Mouse (Mus musculus) frontal cortex, postnatal 14 days (tissue): Measurements from ENCODE around the gene Gmds.

Source experiments
- DNase-seq, 2 experiments: peaks; one replicate each; pipeline ENCODE4 v3.0.0; 2022; ENCODE audit warnings: low spot score in 2 of 2

The Gmds gene

DNA sequence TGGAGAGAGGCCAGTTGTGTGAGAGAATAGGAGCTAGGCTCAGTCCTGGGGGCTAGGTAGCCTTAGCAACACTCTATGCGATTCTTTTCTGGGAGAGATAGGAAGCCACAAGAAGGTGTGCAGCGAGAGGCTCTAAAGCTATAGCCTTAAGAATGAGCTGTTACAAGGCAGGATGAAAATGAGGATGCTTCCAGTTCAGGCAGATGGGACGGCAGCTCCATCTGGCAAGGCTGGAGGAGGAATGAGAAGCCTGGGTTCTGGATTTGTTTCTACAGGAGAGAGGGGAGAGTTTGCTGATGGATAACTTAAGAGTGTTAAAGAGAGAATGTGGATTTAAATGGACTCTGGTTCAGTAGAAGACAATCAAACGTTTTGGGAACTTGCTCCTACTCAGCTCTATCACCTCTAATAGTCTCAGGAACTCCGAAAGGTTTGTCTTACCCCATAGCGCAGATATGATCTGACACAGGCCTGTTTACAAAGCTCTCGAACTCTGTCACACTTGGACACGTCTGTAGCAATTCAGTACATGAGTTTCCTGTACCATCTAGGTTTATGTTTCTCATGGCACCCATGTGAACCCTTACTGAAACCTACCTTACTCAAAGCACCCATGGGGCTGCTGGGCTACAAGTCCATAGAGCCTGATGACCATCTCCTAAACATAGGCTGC lies 459.6 kb downstream of the Gmds start:
- no peak for DNase-seq

DNA sequence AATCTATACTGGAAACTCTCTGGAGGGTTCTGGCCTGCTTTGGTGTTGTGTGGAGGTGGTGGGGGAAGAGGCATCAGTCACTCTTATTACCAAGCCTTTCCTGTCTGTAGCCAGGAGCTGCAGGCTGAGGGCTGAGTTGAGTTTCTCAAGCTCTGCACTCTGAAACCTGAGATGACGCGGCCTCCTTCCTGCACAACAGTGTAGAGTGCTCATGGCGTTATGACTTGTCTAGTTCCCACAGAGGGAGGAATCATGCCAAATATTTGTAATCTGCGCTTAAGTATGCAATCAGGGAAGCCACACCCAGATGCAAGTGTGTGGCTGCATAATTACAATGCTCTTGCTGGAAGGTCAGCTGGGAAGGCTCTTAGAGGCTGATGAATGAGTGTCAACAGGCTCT lies 461.5 kb downstream of the Gmds start:
- no peak for DNase-seq

DNA sequence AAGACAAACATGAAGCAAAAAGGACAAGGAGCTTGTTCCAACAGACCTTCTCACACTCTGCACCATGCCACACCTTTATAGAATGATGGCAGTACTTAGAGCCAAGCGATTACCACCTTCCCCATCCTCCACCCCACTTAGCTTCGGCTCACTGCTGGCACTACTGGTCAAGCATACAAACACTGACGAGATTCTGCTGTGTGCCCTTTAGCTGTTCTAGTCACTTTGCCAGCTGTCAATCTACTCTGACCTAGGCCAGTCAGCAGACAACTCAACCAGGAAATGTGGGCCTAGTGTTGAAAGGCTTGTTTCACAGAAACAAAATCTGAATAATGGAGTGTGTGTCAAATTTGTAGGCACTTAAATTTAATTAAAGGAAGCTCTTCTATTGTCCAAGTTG lies 464.1 kb downstream of the Gmds start:
- no peak for DNase-seq

DNA sequence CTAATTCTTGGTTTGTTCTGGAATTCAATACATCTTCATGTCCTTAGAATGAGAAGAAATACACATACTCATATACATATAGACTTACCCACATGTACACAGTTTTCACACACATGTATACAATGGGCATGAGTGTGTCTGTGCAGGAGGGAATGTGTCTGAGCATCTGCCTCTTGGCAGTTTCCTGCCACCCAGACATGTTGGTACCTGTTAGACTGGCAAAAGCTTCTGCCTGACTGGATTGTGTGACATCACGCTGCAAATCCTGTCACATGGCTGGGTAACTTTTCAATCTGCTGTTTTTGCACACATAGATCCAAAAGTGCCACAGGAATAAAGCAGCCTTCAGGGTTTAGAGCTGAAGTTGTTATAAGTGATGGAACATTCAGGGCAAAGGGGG lies 465.3 kb downstream of the Gmds start:
- DNase-seq: no peak

DNA sequence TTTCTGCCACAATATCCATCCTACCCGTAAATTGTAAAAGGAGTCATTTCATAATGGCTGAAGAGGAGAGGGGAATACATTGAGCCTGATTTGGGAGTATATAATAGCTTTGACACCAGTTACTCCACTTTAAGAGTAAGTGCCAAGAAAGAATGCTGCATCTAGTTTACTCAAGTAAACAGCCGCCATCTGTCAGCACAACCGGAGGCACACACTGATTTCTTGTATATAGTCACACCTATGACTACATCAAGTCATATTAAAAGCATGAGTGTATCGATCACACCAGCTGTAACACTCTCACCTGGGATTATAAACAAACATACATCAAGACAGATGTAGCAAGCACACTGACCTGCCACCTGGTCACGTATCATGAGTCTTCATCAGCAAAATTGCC lies 473.8 kb downstream of the Gmds start:
- DNase-seq: no peak

DNA sequence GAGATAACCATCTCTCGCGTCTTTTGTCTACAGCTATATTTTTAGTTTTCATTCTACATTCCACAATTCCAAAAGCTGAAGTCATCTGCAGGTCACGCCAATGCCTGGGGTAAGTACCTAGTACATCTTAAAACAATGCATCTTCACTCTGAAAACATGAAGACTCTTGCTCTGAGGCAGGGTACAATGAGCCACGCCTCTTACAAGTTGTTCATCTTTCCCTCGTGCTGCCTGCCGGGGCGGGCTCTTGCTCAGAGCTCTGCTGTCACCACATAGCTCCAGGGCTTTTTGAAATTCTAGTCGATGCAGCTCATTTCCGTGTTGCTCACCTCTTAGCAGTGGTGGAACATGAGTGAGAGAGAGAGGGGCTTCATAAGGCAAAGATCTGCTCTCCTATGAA lies 475.1 kb downstream of the Gmds start:
- DNase-seq: no peak

DNA sequence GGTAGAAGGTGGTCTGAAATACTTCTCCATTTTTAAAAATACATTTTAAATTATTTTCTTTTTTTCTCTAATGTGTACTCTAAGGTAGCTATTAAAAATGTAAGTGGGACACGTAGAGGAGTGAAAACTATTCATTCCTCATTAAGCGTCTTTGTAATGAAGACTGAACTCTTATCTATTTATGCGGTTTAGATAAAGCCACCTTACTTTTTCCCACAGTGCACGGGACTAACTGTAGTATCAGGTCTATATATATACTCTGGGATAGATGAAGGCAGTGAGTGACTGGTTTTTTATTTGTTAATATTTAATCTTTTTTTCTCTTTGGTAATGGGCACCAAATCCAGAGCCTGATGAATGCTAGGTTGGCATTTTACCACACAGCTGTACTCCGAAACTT lies 478.3 kb downstream of the Gmds start:
- no peak for DNase-seq

DNA sequence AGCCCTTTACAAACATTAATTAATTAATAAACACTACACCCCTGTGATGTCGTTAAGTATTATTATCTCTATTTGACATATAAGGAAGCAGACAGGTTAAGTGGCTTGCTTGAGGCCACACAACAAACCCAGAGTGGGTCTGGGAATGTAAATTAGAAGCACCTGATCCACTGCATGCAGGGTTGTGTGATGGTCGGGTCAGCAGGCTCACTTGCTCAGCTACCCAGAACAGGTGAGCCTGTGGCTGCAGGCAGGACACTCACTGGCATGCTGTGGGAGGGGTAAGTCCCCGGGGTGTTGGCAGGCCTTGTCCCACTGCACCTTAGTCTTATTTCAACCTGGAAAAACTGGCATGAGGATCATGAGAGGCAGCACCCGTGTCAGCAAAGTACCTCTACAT lies 484.5 kb downstream of the Gmds start:
- no peak for DNase-seq

DNA sequence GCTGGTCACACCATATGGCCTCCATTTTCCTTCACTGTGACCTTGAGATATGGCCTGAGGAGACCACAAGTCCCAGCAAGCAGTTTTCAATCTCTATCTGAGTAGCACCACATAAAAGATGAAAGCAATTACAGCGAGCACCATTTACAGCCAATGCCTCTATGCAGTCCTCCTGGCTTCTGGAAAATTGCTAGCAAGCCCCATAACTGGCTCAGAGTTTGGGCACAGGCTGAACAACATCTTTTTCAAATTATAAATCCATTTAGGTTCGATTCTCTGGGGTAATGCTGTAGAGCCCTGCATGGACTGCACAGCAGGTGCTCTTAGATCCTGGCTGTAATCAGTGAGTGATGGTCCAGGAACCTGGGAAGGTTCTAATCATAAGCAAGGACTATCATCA lies 485.0 kb downstream of the Gmds start:
- DNase-seq: no peak

DNA sequence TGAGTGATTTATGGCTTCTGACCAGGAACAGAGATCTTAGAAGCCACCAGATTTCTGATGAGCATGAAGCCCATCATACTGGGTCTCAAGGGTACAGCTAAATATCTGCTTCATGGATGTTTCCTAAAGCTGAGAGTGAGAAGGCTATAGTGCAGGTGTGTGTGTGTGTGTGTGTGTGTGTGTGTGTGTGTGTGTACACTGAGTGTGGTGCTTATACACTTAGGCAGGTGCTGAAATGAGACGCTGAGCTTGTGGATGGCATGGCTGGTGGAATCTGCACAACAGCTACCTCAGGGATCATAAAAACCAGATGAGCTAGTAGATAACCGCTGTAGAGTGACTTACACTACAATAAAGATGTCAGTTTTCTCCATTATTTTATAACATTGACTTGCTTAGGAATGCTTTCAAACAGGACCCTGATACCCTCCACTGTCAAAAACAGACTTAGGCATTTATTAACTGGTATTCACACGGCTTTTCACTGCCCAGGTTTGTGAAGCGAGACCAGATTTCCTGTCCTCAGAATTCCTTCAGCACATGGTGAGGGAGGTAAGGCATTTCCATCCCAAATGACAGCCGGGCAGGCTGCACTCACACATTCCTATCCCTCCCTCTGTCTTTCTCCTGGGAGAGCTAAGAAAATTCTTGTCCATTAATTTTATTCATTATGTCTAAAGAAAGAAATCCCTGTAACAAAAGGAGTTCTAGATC lies 489.1 kb downstream of the Gmds start:
- no peak for DNase-seq

DNA sequence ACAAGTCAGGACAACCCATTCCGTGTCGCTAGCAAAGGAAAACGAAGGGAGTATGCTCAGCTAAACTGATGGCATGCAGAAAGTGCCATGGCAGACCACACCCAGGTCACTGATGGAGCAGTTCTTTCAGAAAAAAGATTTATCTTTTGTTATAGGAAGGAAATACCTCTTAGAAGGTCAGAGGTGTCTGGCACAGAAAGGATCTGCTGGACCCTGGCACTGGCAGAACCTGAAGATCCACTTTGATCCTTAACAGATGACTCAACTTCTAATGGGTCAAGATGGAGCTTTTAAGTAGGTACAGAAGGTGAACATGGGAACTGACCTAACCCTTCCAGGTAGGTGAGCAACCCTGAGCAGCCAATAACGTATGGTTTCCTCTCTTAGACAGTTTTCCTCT lies 502.7 kb downstream of the Gmds start:
- DNase-seq: no peak

DNA sequence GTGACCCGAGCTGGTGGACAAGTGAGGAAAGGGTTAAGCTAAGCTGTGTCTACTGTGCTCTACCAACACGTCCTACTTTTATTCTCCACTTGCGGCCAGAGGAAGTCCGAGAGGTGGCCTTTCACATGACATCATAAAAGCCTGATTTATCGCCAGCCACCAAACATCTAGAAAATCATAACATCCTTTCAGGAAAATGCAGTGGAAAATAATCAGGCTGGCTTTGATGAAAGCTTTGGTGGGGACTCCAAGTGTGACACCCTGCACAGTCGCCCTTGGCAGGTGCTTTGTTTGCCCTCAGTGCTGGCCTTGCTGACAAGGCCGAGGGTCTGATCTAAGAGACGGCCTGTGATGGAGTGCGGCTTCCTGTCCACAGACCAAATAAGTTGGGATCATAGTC lies 508.2 kb downstream of the Gmds start:
- no peak for DNase-seq

DNA sequence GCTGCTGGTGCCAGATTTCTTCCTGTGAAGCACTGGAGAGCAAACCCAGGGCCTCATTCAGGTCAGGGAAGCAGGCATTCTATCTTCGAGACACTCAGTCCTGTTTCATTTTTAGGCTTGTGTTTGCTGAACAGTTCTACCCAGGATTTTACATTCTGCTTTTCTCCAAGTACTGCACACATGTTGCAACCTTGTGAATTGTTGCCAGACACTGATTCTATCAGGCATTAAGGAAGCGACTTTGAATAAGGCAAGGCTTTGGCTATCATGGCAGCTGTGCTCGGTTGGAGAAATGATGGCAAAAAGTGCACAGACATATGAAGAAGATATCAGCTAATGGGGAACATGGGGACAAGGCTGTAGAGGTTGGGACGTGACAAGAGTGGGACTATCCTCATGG lies 510.1 kb downstream of the Gmds start:
- DNase-seq: no peak

DNA sequence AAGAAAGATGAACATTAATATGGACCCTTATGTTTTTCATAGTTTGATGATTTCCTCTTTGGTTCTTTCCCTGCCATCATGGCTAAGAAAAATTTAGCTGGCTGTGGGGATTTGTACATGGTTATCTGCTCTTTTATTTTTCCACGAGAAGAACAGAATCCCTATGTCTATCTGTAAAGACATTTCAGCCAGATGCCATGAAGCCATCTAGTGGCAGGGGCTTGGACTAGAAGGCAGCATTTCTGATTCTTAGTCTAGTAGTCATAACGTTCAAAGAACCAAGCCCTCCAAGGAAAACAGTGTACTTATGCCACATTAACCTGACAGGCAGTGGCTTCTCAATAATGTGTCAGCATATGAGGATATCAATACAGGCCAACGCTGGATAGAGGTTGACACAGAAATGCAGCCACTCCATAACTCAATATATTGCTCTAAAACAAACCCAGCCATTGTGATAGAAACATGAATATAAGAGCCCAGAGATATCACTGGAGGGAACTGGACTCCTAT lies 510.7 kb downstream of the Gmds start:
- no peak for DNase-seq

DNA sequence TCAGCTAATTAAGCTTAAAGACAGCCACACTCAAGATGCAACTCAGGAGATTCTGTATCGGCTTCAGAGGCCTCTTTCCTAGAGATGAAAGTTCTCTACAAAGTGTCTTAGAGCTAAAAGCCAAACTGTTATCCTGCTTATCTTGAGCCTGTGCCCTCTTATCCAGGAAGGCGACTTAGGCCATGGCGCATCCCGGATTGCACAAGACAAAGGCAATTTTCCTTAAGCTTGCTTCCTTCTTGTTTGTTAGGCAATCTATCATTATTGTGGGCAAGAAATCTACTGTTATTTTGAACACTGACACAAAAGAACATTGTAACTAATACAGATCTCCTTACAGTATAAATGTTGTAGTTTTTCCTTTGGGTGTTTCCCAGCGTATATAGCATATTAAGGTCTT lies 511.4 kb downstream of the Gmds start:
- DNase-seq: no peak

DNA sequence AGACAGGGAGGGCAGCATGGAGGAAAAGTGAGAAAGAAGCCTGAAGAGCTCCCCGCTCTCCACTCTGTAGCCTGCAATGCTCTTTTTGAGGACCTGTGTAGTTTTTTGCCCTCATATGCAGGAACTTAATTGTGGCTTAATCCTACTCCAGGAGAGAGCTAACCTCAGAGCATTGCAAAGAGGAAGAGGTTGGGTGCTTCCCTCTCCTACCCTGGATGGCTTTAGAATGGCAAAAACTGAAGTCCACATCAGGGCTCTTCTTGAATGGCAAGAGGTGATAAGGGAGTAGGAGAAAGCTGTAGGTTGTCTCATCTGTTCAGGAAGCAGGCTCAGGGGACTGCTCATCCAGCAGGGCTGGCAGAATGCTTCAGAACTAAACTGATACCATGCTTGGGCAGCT lies 513.4 kb downstream of the Gmds start:
- DNase-seq: no peak

DNA sequence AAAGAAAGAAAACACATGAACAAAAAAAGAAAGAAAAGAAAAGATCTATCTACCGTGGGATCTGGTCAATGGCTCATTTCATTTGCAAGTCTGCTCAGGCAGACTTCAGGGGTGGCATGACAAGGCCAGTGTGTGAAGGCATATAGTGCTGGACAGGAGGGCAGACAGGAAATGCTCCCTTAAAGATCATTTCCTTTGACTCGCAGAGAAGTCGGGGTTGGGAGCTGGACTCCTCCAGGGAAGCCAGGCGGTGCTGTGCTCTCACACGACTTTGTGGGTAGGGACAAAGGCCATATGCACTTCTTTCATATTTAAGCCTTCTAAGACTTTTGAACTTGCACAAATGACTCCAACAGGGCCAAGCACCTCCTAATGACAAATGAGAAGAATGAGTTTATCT lies 515.2 kb downstream of the Gmds start:
- no peak for DNase-seq

DNA sequence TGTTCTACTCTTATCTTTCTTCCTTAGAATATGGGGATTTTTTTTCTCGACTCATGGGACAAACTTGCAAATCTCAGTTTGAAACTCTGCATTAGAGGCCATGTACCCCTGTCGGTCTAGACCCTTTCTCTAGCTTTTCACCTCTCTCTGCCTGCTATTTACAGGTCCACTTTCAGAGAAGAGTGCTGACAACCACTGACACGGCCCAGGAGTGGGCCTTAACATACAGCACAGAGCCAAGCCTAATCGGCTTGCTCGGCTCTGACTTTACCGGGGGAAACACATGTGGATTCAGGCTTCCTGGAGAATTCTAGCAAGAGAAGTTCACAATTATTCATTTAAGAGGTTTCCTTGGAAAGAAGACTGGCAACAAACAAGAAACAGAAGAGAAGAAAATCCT lies 517.5 kb downstream of the Gmds start:
- no peak for DNase-seq

DNA sequence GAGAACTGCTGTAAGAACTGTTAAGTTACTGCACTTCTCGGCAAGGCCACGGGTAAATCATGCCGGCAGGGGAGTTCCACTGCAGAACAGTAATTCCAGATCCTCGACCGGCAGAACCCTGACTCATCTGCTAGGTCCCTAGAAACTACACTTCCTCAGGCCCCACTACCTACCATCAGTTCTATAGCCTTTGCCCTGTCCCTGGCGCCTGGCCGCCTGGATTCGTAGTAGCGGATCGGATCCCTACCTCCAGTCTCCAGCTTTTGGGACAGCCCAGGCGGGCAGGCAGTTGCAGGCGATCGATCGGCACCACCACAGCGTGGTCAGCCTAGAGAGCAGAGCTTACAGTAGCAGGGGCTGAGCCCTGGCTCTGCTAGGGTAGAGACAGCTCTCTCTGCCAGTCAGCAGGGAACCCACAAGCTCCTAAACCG lies 517.9 kb downstream of the Gmds start:
- no peak for DNase-seq

DNA sequence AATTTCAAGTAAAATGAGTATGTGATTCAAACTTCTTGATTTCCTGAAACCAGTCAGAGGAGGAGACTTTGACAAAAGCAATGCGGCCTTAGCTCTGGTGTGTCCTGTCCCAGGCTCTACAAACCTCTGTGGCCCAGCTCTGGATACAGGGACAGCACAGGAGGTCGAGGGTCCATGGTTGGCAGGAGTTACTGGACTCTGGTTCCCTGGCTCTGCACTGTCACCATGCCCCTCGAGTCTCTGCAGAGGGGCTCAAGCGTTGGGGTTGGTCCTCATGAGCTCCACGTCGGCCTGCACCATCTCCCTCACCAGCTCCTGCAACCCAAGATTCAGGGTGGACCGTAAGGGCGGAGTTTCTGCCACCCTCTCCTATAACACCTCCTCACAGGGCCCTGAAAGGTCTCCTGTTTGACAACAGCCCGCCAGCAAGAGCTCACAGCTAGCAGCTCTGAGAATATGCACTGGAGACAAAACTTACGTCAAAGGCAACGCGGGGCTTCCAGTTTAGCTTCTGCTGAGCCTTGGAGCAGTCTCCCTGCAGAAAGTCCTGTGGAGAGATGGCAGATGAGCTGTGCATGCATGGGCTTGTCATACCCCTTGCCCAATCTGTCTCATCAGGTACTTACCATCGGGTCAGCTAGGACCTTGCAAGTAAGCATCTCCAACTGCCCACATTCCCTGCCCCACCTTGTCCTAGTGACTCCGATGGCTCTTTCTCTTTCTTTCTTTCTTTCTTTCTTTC lies 518.7 kb downstream of the Gmds start:
- DNase-seq: no peak

DNA sequence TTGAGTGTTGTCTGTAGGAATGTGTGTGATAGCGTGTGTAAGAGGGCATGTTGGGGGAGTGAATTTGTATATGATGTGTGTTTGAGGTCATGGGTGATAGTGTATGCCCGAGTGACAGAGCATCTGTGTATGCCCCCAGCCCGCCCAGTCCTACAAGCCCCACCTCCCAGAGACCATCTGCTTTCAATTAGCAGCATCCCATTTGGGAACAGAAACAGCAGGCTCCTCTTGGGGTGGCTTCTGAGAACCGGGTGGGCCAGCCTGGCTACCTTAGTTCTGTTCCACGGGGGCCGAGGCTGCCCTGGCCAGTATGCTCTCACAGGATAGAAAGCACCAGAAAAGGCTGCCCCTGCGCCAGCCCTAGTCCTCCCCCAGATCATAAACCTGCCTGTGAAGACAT lies 520.2 kb downstream of the Gmds start:
- DNase-seq: no peak

DNA sequence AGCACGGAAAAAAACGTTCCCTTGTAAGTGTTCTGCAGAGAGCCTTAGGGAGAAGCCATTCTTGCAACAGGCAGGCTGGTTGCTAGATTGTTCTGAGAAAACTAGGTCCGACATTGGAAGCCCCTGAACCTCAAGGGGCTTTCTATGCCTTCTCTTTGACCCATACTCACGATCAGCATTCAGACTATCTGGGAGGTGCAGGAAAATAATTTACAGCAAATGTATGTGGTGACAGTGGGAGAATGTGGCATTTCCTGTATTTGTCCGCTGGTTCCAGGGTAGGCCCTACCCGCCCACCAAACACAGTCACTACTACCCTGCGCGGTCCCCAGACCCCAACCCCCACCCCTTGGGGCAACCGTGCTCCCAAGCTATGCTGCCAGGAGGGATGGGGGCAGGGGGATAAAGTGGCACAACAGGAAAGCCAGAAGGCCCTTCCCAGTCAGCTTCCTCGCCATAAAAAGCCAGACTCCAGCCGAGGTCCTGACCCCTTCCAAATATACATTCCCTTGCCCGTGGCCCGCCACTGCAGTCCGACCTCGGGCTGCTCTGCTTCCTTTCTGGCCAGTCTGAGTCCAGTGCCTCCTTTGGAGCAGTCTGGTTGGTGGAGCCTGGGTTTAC lies 523.0 kb downstream of the Gmds start:
- no peak for DNase-seq
